Mouse (Mus musculus) thymus, adult 2 months (tissue): ENCODE results near the gene Usp2.

Source experiments
- CTCF ChIP-seq: fragments of 200-500 bp; IDR thresholded peaks from 2 replicates; pipeline ENCODE4 v1.5.1; 2012; ENCODE audit warnings: mild to moderate bottlenecking, control low read depth, low read length, moderate library complexity, borderline replicate concordance; ENCODE audit not compliant: control insufficient read depth, poor library complexity, insufficient read depth; ENCODE audit errors: extremely low read depth
- POLR2A ChIP-seq: fragments of 200-500 bp; IDR thresholded peaks from 2 replicates; pipeline ENCODE4 v1.6.1; 2012; ENCODE audit warnings: mild to moderate bottlenecking, low read length, control low read depth, moderate library complexity; ENCODE audit not compliant: control insufficient read depth, poor library complexity, insufficient read depth; ENCODE audit errors: extremely low read depth

DNA sequence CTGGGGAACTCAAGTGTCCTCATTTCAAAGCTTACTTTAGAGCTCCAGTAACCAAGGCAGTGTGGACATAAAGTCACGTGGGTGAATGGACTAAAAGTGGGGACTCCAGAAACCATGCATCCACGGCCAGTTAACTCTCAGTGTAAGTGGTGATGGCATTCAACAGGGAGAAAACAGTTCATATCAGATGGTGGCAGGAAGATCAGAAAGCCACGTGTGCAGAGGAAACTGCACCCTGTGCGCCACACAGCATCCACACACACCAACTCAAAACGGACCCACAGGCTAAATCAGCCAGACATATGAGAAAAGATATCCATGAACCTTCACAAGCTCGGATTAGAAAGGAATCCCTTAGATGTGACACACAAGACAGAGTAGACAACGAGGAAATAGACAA, 46.8 kb upstream of the Usp2 start:
- TF ChIP-seq POLR2A, result no peak
- TF ChIP-seq CTCF, result no peak
